Mouse (Mus musculus) E14TG2a.4 (cell line): ENCODE data around the gene Hoxd8.

ENCODE experiments used
- CTCF ChIP-seq: conservative IDR thresholded peaks from 2 replicates; pipeline ENCODE4 v1.5.1; 2014; ENCODE audit warnings: low read length
- POU5F1 ChIP-seq: IDR thresholded peaks from 2 replicates; pipeline ENCODE4 v1.6.1; 2014; ENCODE audit warnings: low read length, borderline replicate concordance

GRCm38 (mm10) chr2:74669650-74670235 lies 34.7 kb upstream of the Hoxd8 start:
- TF ChIP-seq CTCF (no peak), POU5F1 (no peak)
